Mouse (Mus musculus) erythroblast, embryonic 14.5 days (primary cell): ENCODE results near the gene Ect2l.

ENCODE experiments used
- GATA1 ChIP-seq: IDR thresholded peaks from 2 replicates; pipeline ENCODE4 v1.6.1; 2012; ENCODE audit warnings: low read length, inconsistent platforms, mixed read lengths
- TAL1 ChIP-seq: IDR thresholded peaks from 3 replicates; pipeline ENCODE4 v1.6.1; 2012; ENCODE audit warnings: low read length, inconsistent platforms, mixed read lengths

GRCm38 (mm10) chr10:18213373-18213772 lies 2.7 kb upstream of the Ect2l start:
- TF ChIP-seq TAL1 (no peak), GATA1 (no peak)
